Mouse (Mus musculus): Measurements from ENCODE around the gene Gm10053.

The Gm10053 gene

GRCm38 (mm10) chr19:24907655-24908054 lies 32.2 kb downstream of the Gm10053 start:
- Histone ChIP-seq H3K27me3 (ENCODE audit: insufficient read depth, low read length) (peaks cover 29% of the 10 kb centered on the region), H3K36me3 (ENCODE audit: insufficient read depth, low read length) (no peaks in the 10 kb centered on the region), H3K9me3 (ENCODE audit: low read length) (no peaks in the 10 kb centered on the region), H3K4me1 (replicated peaks; ENCODE audit: low read depth, low read length) (0 out of 2 replicates have a peak, but pooled peaks cover 4% of the 10 kb centered on the region), H3K4me3 (replicated peaks; ENCODE audit: low read length) (no peak overlapping the region)
- TF ChIP-seq NANOG (IDR thresholded peaks at IDR 0.05; ENCODE audit: borderline replicate concordance, low read length): no peak
- TF ChIP-seq POU5F1 (IDR thresholded peaks at IDR 0.05; ENCODE audit: borderline replicate concordance, low read length): no peak
- no peak for TF ChIP-seq CTCF (conservative IDR thresholded peaks at IDR 0.05; ENCODE audit: low read length)

GRCm38 (mm10) chr19:24908385-24909155 lies 33.1 kb downstream of the Gm10053 start:
- H3K36me3 ChIP-seq (ENCODE audit: insufficient read depth, low read length): no peaks in the 10 kb centered on the region
- no peaks in the 10 kb centered on the region for H3K9me3 ChIP-seq (ENCODE audit: low read length)
- no peaks in the 10 kb centered on the region for H3K4me1 ChIP-seq (replicated peaks; ENCODE audit: low read depth, low read length)

GRCm38 (mm10) chr19:24920866-24921265 lies 45.4 kb downstream of the Gm10053 start:
- Histone ChIP-seq H3K4me1 (replicated peaks; ENCODE audit: low read depth, low read length) (no peaks in the 10 kb centered on the region), H3K36me3 (ENCODE audit: insufficient read depth, low read length) (peaks cover 25% of the 10 kb centered on the region), H3K27me3 (ENCODE audit: insufficient read depth, low read length) (no peaks in the 10 kb centered on the region), H3K4me3 (replicated peaks; ENCODE audit: low read length) (no peak overlapping the region), H3K9me3 (ENCODE audit: low read length) (no peaks in the 10 kb centered on the region)
- TF ChIP-seq POU5F1 (IDR thresholded peaks at IDR 0.05; ENCODE audit: borderline replicate concordance, low read length): no peak
- TF ChIP-seq NANOG (IDR thresholded peaks at IDR 0.05; ENCODE audit: borderline replicate concordance, low read length): no peak
- TF ChIP-seq CTCF (conservative IDR thresholded peaks at IDR 0.05; ENCODE audit: low read length): no peak

More at GRCm38 (mm10) chr19:24908385-24909155, 33.1 kb downstream of the Gm10053 start:
- Histone ChIP-seq H3K4me3 (replicated peaks; ENCODE audit: low read length) (no peak overlapping the region), H3K27me3 (ENCODE audit: insufficient read depth, low read length) (peaks cover 21% of the 10 kb centered on the region)
- TF ChIP-seq NANOG (IDR thresholded peaks at IDR 0.05; ENCODE audit: borderline replicate concordance, low read length) (no peak), POU5F1 (IDR thresholded peaks at IDR 0.05; ENCODE audit: borderline replicate concordance, low read length) (no peak), CTCF (conservative IDR thresholded peaks at IDR 0.05; ENCODE audit: low read length) (no peak)

Data from E14TG2a.4 (cell line).